Mouse (Mus musculus): ENCODE measurements at regions not wholly inside any gene's neighbourhood (a gene's known extent, or its start where the extent isn't known, plus 50 kb on each side); places are given as distances from the start of the nearest gene placed in this dataset.

- Histone ChIP-seq H3K27me3 (ENCODE audit: control insufficient read depth, insufficient read depth, low read length) (no peaks in the 10 kb centered on the region), H3K36me3 (ENCODE audit: control insufficient read depth, insufficient read depth, low read length) (no peaks in the 10 kb centered on the region), H3K9me3 (ENCODE audit: control insufficient read depth, low read length) (no peaks in the 10 kb centered on the region), H3K27ac (ENCODE audit: low read depth, low read length) (no peak overlapping the region), H3K9ac (ENCODE audit: low read length) (no peak overlapping the region), H3K4me1 (replicated peaks; ENCODE audit: control insufficient read depth, insufficient read depth, low read length) (no peaks in the 10 kb centered on the region), H3K4me2 (ENCODE audit: low read depth, low read length, severe bottlenecking) (no peak overlapping the region), H3K4me3 (ENCODE audit: low read depth, low read length) (no peak overlapping the region)
- DNase-seq (ENCODE audit: low spot score) (no peak), ATAC-seq (replicated peaks; ENCODE audit: low FRiP score) (no peak)
- 93% methylated on average over 8 of the region's 8 CpGs for WGBS
These were observed 205.9 kb upstream of the Xylt1 start for GRCm38 (mm10) chr7:117174811-117175422.

- DNase-seq (ENCODE audit: low spot score) (no peak), ATAC-seq (replicated peaks; ENCODE audit: low FRiP score) (no peak)
- H3K36me3 ChIP-seq (ENCODE audit: control insufficient read depth, insufficient read depth, low read length): no peaks in the 10 kb centered on the region
- 66% methylated on average over 1 of the region's 1 CpGs for WGBS
- no peak overlapping the region for H3K4me3 ChIP-seq (ENCODE audit: low read depth, low read length)
- H3K27ac ChIP-seq (ENCODE audit: low read depth, low read length): no peak overlapping the region
- no peak overlapping the region for H3K9ac ChIP-seq (ENCODE audit: low read length)
- H3K27me3 ChIP-seq (ENCODE audit: control insufficient read depth, insufficient read depth, low read length): no peaks in the 10 kb centered on the region
- no peak overlapping the region for H3K4me2 ChIP-seq (ENCODE audit: low read depth, low read length, severe bottlenecking)
- H3K9me3 ChIP-seq (ENCODE audit: control insufficient read depth, low read length): no peaks in the 10 kb centered on the region
- no peaks in the 10 kb centered on the region for H3K4me1 ChIP-seq (replicated peaks; ENCODE audit: control insufficient read depth, insufficient read depth, low read length)
These were observed 196.8 kb upstream of the Xylt1 start for GRCm38 (mm10) chr7:117184011-117184410.

- ATAC-seq (replicated peaks; ENCODE audit: low FRiP score): no peak
- no peak overlapping the region for H3K4me2 ChIP-seq (ENCODE audit: low read depth, low read length, severe bottlenecking)
These were observed 194.9 kb upstream of the Xylt1 start for GRCm38 (mm10) chr7:117185891-117186290.

GRCm38 (mm10) chr7:117196611-117197010, 184.2 kb upstream of the Xylt1 start:
- no peaks in the 10 kb centered on the region for H3K4me1 ChIP-seq (replicated peaks; ENCODE audit: control insufficient read depth, insufficient read depth, low read length)

More at GRCm38 (mm10) chr7:117185891-117186290, 194.9 kb upstream of the Xylt1 start:
- Histone ChIP-seq H3K4me1 (replicated peaks; ENCODE audit: control insufficient read depth, insufficient read depth, low read length) (no peaks in the 10 kb centered on the region), H3K36me3 (ENCODE audit: control insufficient read depth, insufficient read depth, low read length) (no peaks in the 10 kb centered on the region), H3K27ac (ENCODE audit: low read depth, low read length) (no peak overlapping the region), H3K4me3 (ENCODE audit: low read depth, low read length) (no peak overlapping the region), H3K9ac (ENCODE audit: low read length) (no peak overlapping the region), H3K27me3 (ENCODE audit: control insufficient read depth, insufficient read depth, low read length) (no peaks in the 10 kb centered on the region), H3K9me3 (ENCODE audit: control insufficient read depth, low read length) (no peaks in the 10 kb centered on the region)
- WGBS: 97% methylated on average over 1 of the region's 1 CpGs
- DNase-seq (ENCODE audit: low spot score): no peak

GRCm38 (mm10) chr7:117226294-117226693, 154.5 kb upstream of the Xylt1 start:
- Histone ChIP-seq H3K9ac (ENCODE audit: low read length) (no peak overlapping the region), H3K4me1 (replicated peaks; ENCODE audit: control insufficient read depth, insufficient read depth, low read length) (no peaks in the 10 kb centered on the region), H3K27ac (ENCODE audit: low read depth, low read length) (no peak overlapping the region), H3K36me3 (ENCODE audit: control insufficient read depth, insufficient read depth, low read length) (no peaks in the 10 kb centered on the region), H3K4me3 (ENCODE audit: low read depth, low read length) (no peak overlapping the region), H3K27me3 (ENCODE audit: control insufficient read depth, insufficient read depth, low read length) (no peaks in the 10 kb centered on the region), H3K4me2 (ENCODE audit: low read depth, low read length, severe bottlenecking) (no peak overlapping the region), H3K9me3 (ENCODE audit: control insufficient read depth, low read length) (no peaks in the 10 kb centered on the region)
- ATAC-seq (replicated peaks; ENCODE audit: low FRiP score) (no peak), DNase-seq (ENCODE audit: low spot score) (no peak)

More at GRCm38 (mm10) chr7:117196611-117197010, 184.2 kb upstream of the Xylt1 start:
- H3K36me3 ChIP-seq (ENCODE audit: control insufficient read depth, insufficient read depth, low read length): no peaks in the 10 kb centered on the region
- H3K9me3 ChIP-seq (ENCODE audit: control insufficient read depth, low read length): no peaks in the 10 kb centered on the region
- no peak overlapping the region for H3K9ac ChIP-seq (ENCODE audit: low read length)
- no peak for DNase-seq (ENCODE audit: low spot score)
- no peaks in the 10 kb centered on the region for H3K27me3 ChIP-seq (ENCODE audit: control insufficient read depth, insufficient read depth, low read length)
- H3K4me3 ChIP-seq (ENCODE audit: low read depth, low read length): no peak overlapping the region
- H3K27ac ChIP-seq (ENCODE audit: low read depth, low read length): no peak overlapping the region
- 86% methylated on average over 3 of the region's 3 CpGs for WGBS
- no peak overlapping the region for H3K4me2 ChIP-seq (ENCODE audit: low read depth, low read length, severe bottlenecking)
- no peak for ATAC-seq (replicated peaks; ENCODE audit: low FRiP score)

GRCm38 (mm10) chr7:117229619-117230018, 151.2 kb upstream of the Xylt1 start:
- Histone ChIP-seq H3K27ac (ENCODE audit: low read depth, low read length) (no peak overlapping the region), H3K27me3 (ENCODE audit: control insufficient read depth, insufficient read depth, low read length) (no peaks in the 10 kb centered on the region), H3K36me3 (ENCODE audit: control insufficient read depth, insufficient read depth, low read length) (no peaks in the 10 kb centered on the region), H3K4me1 (replicated peaks; ENCODE audit: control insufficient read depth, insufficient read depth, low read length) (no peaks in the 10 kb centered on the region), H3K9me3 (ENCODE audit: control insufficient read depth, low read length) (no peaks in the 10 kb centered on the region), H3K4me2 (ENCODE audit: low read depth, low read length, severe bottlenecking) (no peak overlapping the region), H3K4me3 (ENCODE audit: low read depth, low read length) (no peak overlapping the region), H3K9ac (ENCODE audit: low read length) (no peak overlapping the region)
- ATAC-seq (replicated peaks; ENCODE audit: low FRiP score) (no peak), DNase-seq (ENCODE audit: low spot score) (no peak)
- WGBS: 82% methylated on average over 5 of the region's 5 CpGs

GRCm38 (mm10) chr7:117256819-117257218, 124.0 kb upstream of the Xylt1 start:
- Histone ChIP-seq H3K4me1 (replicated peaks; ENCODE audit: control insufficient read depth, insufficient read depth, low read length) (no peaks in the 10 kb centered on the region), H3K27me3 (ENCODE audit: control insufficient read depth, insufficient read depth, low read length) (no peaks in the 10 kb centered on the region), H3K36me3 (ENCODE audit: control insufficient read depth, insufficient read depth, low read length) (no peaks in the 10 kb centered on the region), H3K9me3 (ENCODE audit: control insufficient read depth, low read length) (no peaks in the 10 kb centered on the region), H3K4me3 (ENCODE audit: low read depth, low read length) (no peak overlapping the region), H3K4me2 (ENCODE audit: low read depth, low read length, severe bottlenecking) (no peak overlapping the region), H3K9ac (ENCODE audit: low read length) (no peak overlapping the region), H3K27ac (ENCODE audit: low read depth, low read length) (no peak overlapping the region)
- 84% methylated on average over 9 of the region's 9 CpGs for WGBS
- no peak for DNase-seq (ENCODE audit: low spot score)
- ATAC-seq (replicated peaks; ENCODE audit: low FRiP score): no peak

GRCm38 (mm10) chr7:117258557-117258956, 122.2 kb upstream of the Xylt1 start:
- Histone ChIP-seq H3K27ac (ENCODE audit: low read depth, low read length) (no peak overlapping the region), H3K36me3 (ENCODE audit: control insufficient read depth, insufficient read depth, low read length) (no peaks in the 10 kb centered on the region), H3K4me1 (replicated peaks; ENCODE audit: control insufficient read depth, insufficient read depth, low read length) (no peaks in the 10 kb centered on the region), H3K9ac (ENCODE audit: low read length) (no peak overlapping the region), H3K27me3 (ENCODE audit: control insufficient read depth, insufficient read depth, low read length) (no peaks in the 10 kb centered on the region), H3K4me2 (ENCODE audit: low read depth, low read length, severe bottlenecking) (no peak overlapping the region), H3K4me3 (ENCODE audit: low read depth, low read length) (no peak overlapping the region), H3K9me3 (ENCODE audit: control insufficient read depth, low read length) (no peaks in the 10 kb centered on the region)
- 81% methylated on average over 5 of the region's 5 CpGs for WGBS
- ATAC-seq (replicated peaks; ENCODE audit: low FRiP score): no peak
- no peak for DNase-seq (ENCODE audit: low spot score)

GRCm38 (mm10) chr7:117259151-117259550, 121.6 kb upstream of the Xylt1 start:
- 70% methylated on average over 5 of the region's 5 CpGs for WGBS
- Histone ChIP-seq H3K27me3 (ENCODE audit: control insufficient read depth, insufficient read depth, low read length) (no peaks in the 10 kb centered on the region), H3K9ac (ENCODE audit: low read length) (no peak overlapping the region), H3K27ac (ENCODE audit: low read depth, low read length) (no peak overlapping the region), H3K36me3 (ENCODE audit: control insufficient read depth, insufficient read depth, low read length) (no peaks in the 10 kb centered on the region), H3K9me3 (ENCODE audit: control insufficient read depth, low read length) (no peaks in the 10 kb centered on the region), H3K4me3 (ENCODE audit: low read depth, low read length) (no peak overlapping the region), H3K4me2 (ENCODE audit: low read depth, low read length, severe bottlenecking) (no peak overlapping the region), H3K4me1 (replicated peaks; ENCODE audit: control insufficient read depth, insufficient read depth, low read length) (no peaks in the 10 kb centered on the region)
- DNase-seq (ENCODE audit: low spot score) (no peak), ATAC-seq (replicated peaks; ENCODE audit: low FRiP score) (no peak)

Data from forebrain, embryonic 11.5 days (tissue).